Mouse (Mus musculus): ENCODE data around the gene Foxj2.

DNA sequence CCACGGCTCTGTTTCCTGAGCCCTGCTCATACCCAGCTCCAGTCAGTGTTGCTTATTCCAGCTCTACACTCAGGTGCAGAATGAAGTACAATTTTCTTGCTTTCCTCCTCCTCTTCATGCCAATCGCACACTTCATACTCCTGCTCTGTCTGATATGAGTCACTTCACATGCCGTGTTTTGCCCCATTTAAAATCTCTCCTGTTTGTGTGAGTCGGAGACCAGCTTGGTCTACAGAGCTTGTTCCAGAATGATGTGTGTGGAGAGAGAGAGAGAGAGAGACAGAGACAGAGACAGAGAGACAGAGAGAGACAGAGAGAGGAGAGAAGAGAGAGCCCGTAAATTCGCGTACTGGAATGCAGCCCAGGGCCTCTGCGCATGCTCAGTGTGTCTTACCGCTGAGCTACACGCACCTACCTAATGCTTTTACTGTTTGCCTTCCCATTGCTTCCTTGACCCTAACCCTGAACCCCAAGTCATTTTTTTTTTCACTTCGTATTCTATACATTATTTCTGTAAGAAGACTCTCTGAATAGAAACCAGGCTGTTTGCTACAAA, 48.9 kb upstream of the Foxj2 start:
- TF ChIP-seq USF1 (IDR thresholded peaks at IDR 0.05; ENCODE audit: low read depth, low read length): no peak
- TF ChIP-seq MAX (IDR thresholded peaks at IDR 0.05; ENCODE audit: low read length): no peak
- no peak for TF ChIP-seq ZC3H11A (IDR thresholded peaks at IDR 0.05; ENCODE audit: low read depth, low read length)
- TF ChIP-seq ZMIZ1 (IDR thresholded peaks at IDR 0.05; ENCODE audit: low read depth, low read length): no peak
- TF ChIP-seq JUN (IDR thresholded peaks at IDR 0.05; ENCODE audit: insufficient read depth, low read depth, low read length): no peak
- no peak for TF ChIP-seq HCFC1 (IDR thresholded peaks at IDR 0.05; ENCODE audit: low read depth, low read length)
- no peak for TF ChIP-seq CTCF (conservative IDR thresholded peaks at IDR 0.05 in 1 of 2, IDR thresholded peaks at IDR 0.05 in 1 of 2; ENCODE audit: low read depth in 2 of 2, low read length in 2 of 2)
- no peak for TF ChIP-seq EP300 (IDR thresholded peaks at IDR 0.05; ENCODE audit: low read length)
- no peak for TF ChIP-seq USF2 (conservative IDR thresholded peaks at IDR 0.05; ENCODE audit: low read depth, low read length)
